Mouse (Mus musculus) kidney, adult 2 months (tissue): ENCODE results near the gene Olfr875.

Source experiments
- CTCF ChIP-seq: fragments of 200-500 bp; conservative IDR thresholded peaks from 2 replicates; pipeline ENCODE4 v1.5.1; 2011; ENCODE audit warnings: low read depth, mild to moderate bottlenecking, control low read depth, low read length, moderate library complexity, mixed read lengths; ENCODE audit not compliant: insufficient read depth, insufficient read length
- POLR2A ChIP-seq: fragments of 200-500 bp; IDR thresholded peaks from one replicate; pipeline ENCODE4 v1.6.1; 2011; ENCODE audit warnings: low read depth, low read length, control low read depth

GRCm38 (mm10) chr9:37808456-37808855, 36.8 kb downstream of the Olfr875 start:
- no peak for TF ChIP-seq CTCF
- no peak for TF ChIP-seq POLR2A
